Mouse (Mus musculus) lung, embryonic 14.5 days (tissue): ENCODE data around the gene Tspan9. TPM values are rescaled to one million over a fixed set of nuclear protein-coding genes. Genes with fewer than 3 reads are reported as not detected.

Experiments used
- ATAC-seq: fragments of 200-750 bp; cut with Nextera tagmentation; 2 replicates; pipeline ENCODE4 v1.8.0; 2017; ENCODE audit warnings: mild to moderate bottlenecking, moderate TSS enrichment, moderate library complexity; ENCODE audit not compliant: insufficient read depth
- DNase-seq: peaks from one replicate; pipeline ENCODE4 v3.0.0-alpha.2; 2015
- H3K27ac ChIP-seq: fragments of 300-500 bp; sonication (generic); 2 replicates; pipeline ENCODE4 v1.5.1; 2014; ENCODE audit warnings: low read depth, mild to moderate bottlenecking, moderate library complexity
- H3K27me3 ChIP-seq: fragments of 300-500 bp; sonication (generic); 2 replicates; pipeline ENCODE4 v1.6.1; 2014; ENCODE audit warnings: low read length, control low read depth; ENCODE audit not compliant: insufficient read depth
- H3K36me3 ChIP-seq: fragments of 300-500 bp; sonication (generic); 2 replicates; pipeline ENCODE4 v1.6.1; 2014; ENCODE audit warnings: control low read depth; ENCODE audit not compliant: insufficient read depth
- H3K4me1 ChIP-seq: fragments of 300-500 bp; sonication (generic); 2 replicates; pipeline ENCODE4 v1.6.1; 2014; ENCODE audit warnings: antibody characterized with exemption, control low read depth; ENCODE audit not compliant: insufficient read depth
- H3K4me2 ChIP-seq: fragments of 300-500 bp; sonication (generic); 2 replicates; pipeline ENCODE4 v1.6.1; 2014; ENCODE audit warnings: mild to moderate bottlenecking
- H3K4me3 ChIP-seq: fragments of 300-500 bp; sonication (generic); 2 replicates; pipeline ENCODE4 v1.5.1; 2014; ENCODE audit warnings: low read depth, low read length
- H3K9ac ChIP-seq: fragments of 300-500 bp; sonication (generic); 2 replicates; pipeline ENCODE4 v1.6.1; 2014
- H3K9me3 ChIP-seq: fragments of 300-500 bp; sonication (generic); 2 replicates; pipeline ENCODE4 v1.6.1; 2016; ENCODE audit warnings: low read depth, low read length, control low read depth
- CTCF ChIP-seq: IDR thresholded peaks from 2 replicates; pipeline ENCODE4 v1.5.1; 2016; ENCODE audit warnings: antibody characterized with exemption, low read depth
- WGBS: fragments of 180-500 bp; shearing (Covaris S2); extraction: QIAGEN DNeasy Blood & Tissue Kit; methylation state at CpG from one replicate; pipeline ENCODE4 v1.1.7; 2014; 5-methylcytosine and 5-hydroxymethylcytosine counted together
- polyA plus RNA-seq: library from polyadenylated mRNA; unstranded; fragments of >200 nt; fragmentation: Nextera tagmentation; extraction: Ambion mirVana; gene quantifications from 2 replicates; pipeline ENCODE4 v1.2.1, GENCODE M21; 2014

The Tspan9 gene
- polyA plus RNA-seq, 1 experiment from 2014 or later, result 118 TPM

- Histone ChIP-seq H3K36me3 (0 out of 2 replicates have a peak, but pooled peaks cover 2% of the 10 kb centered on the region), H3K27me3 (no peaks in the 10 kb centered on the region), H3K9ac (no peak overlapping the region; the same call in 1 of the 2 replicates), H3K4me2 (no peak overlapping the region), H3K4me1 (0 out of 2 replicates have a peak, but pooled peaks cover 10% of the 10 kb centered on the region), H3K9me3 (no peaks in the 10 kb centered on the region), H3K27ac (peak overlapping the region; percentile 30; the same call in 1 of the 2 replicates), H3K4me3 (no peak overlapping the region)
- peak; percentile 33; the same call in 1 of the 2 replicates for ATAC-seq
- TF ChIP-seq CTCF, result no peak
- peak; percentile 44 for DNase-seq
- WGBS, result 31% methylated on average over 9 of the region's 10 CpGs
These were observed 122.1 kb downstream of the Tspan9 start for GRCm38 (mm10) chr6:128021106-128021930.

GRCm38 (mm10) chr6:128020521-128021057 is 122.8 kb downstream of the Tspan9 start:
- H3K27ac ChIP-seq, result no peak overlapping the region
- no peak overlapping the region for H3K4me2 ChIP-seq
- H3K27me3 ChIP-seq, result no peaks in the 10 kb centered on the region
- no peak overlapping the region for H3K4me3 ChIP-seq
- TF ChIP-seq CTCF, result no peak
- DNase-seq (no peak), ATAC-seq (peak; percentile 23; the same call in 1 of the 2 replicates)
- no peaks in the 10 kb centered on the region for H3K9me3 ChIP-seq
- WGBS, result 39% methylated on average over 8 of the region's 8 CpGs
- 0 out of 2 replicates have a peak, but pooled peaks cover 10% of the 10 kb centered on the region for H3K4me1 ChIP-seq
- no peak overlapping the region for H3K9ac ChIP-seq
- H3K36me3 ChIP-seq, result 0 out of 2 replicates have a peak, but pooled peaks cover 2% of the 10 kb centered on the region

GRCm38 (mm10) chr6:128020053-128020452 is 123.3 kb downstream of the Tspan9 start:
- no peak for ATAC-seq
- 0 out of 2 replicates have a peak, but pooled peaks cover 2% of the 10 kb centered on the region for H3K36me3 ChIP-seq
- H3K9me3 ChIP-seq, result no peaks in the 10 kb centered on the region
- H3K4me1 ChIP-seq, result 0 out of 2 replicates have a peak, but pooled peaks cover 10% of the 10 kb centered on the region
- WGBS, result 71% methylated on average over 4 of the region's 4 CpGs
- no peak overlapping the region for H3K4me2 ChIP-seq
- no peak overlapping the region for H3K9ac ChIP-seq
- DNase-seq, result peak; percentile 40
- H3K4me3 ChIP-seq, result no peak overlapping the region
- no peaks in the 10 kb centered on the region for H3K27me3 ChIP-seq
- H3K27ac ChIP-seq, result no peak overlapping the region
- TF ChIP-seq CTCF, result no peak

GRCm38 (mm10) chr6:128019119-128019518 is 124.3 kb downstream of the Tspan9 start:
- Histone ChIP-seq H3K9ac (no peak overlapping the region), H3K36me3 (0 out of 2 replicates have a peak, but pooled peaks cover 2% of the 10 kb centered on the region), H3K27me3 (no peaks in the 10 kb centered on the region), H3K4me3 (no peak overlapping the region), H3K9me3 (no peaks in the 10 kb centered on the region), H3K27ac (no peak overlapping the region), H3K4me2 (no peak overlapping the region), H3K4me1 (0 out of 2 replicates have a peak, but pooled peaks cover 10% of the 10 kb centered on the region)
- 73% methylated on average over 7 of the region's 7 CpGs for WGBS
- DNase-seq (no peak), ATAC-seq (no peak)
- TF ChIP-seq CTCF, result no peak

GRCm38 (mm10) chr6:128015304-128015703 is 128.1 kb downstream of the Tspan9 start:
- DNase-seq, result no peak
- 0 out of 2 replicates have a peak, but pooled peaks cover 2% of the 10 kb centered on the region for H3K36me3 ChIP-seq
- ATAC-seq, result no peak
- no peaks in the 10 kb centered on the region for H3K9me3 ChIP-seq
- WGBS, result 85% methylated on average over 7 of the region's 7 CpGs
- H3K4me2 ChIP-seq, result no peak overlapping the region
- no peak overlapping the region for H3K9ac ChIP-seq
- H3K4me3 ChIP-seq, result no peak overlapping the region
- H3K27me3 ChIP-seq, result no peaks in the 10 kb centered on the region
- no peak overlapping the region for H3K27ac ChIP-seq
- H3K4me1 ChIP-seq, result peaks cover 6% of the 10 kb centered on the region; the same call in 1 of the 2 replicates
- no peak for TF ChIP-seq CTCF

- no peaks in the 10 kb centered on the region for H3K9me3 ChIP-seq
- peaks cover 6% of the 10 kb centered on the region; the same call in 1 of the 2 replicates for H3K4me1 ChIP-seq
- no peaks in the 10 kb centered on the region for H3K27me3 ChIP-seq
- no peak overlapping the region for H3K4me3 ChIP-seq
- WGBS, result 71% methylated on average over 17 of the region's 17 CpGs
- H3K9ac ChIP-seq, result no peak overlapping the region
- TF ChIP-seq CTCF, result no peak
- no peak overlapping the region for H3K4me2 ChIP-seq
- no peaks in the 10 kb centered on the region for H3K36me3 ChIP-seq
- H3K27ac ChIP-seq, result no peak overlapping the region
- DNase-seq, result no peak
- ATAC-seq, result no peak
These were observed 131.6 kb downstream of the Tspan9 start for GRCm38 (mm10) chr6:128011781-128012180.

- Histone ChIP-seq H3K4me1 (peaks cover 9% of the 10 kb centered on the region), H3K4me2 (no peak overlapping the region), H3K4me3 (no peak overlapping the region), H3K36me3 (no peaks in the 10 kb centered on the region), H3K9ac (no peak overlapping the region), H3K9me3 (no peaks in the 10 kb centered on the region), H3K27me3 (no peaks in the 10 kb centered on the region), H3K27ac (peak overlapping the region; percentile 26; the same call in 1 of the 2 replicates)
- 49% methylated on average over 13 of the region's 13 CpGs for WGBS
- no peak for TF ChIP-seq CTCF
- DNase-seq (peak; percentile 48), ATAC-seq (peak; percentile 59; the same call in 1 of the 2 replicates)
These were observed 132.3 kb downstream of the Tspan9 start for GRCm38 (mm10) chr6:128011071-128011477.
